Mouse (Mus musculus) CH12.LX (cell line): Measurements from ENCODE around the gene Rfx7. TPM values are rescaled to one million over a fixed set of nuclear protein-coding genes. Genes with fewer than 3 reads are reported as not detected.

Experiments used
- DNase-seq: peaks from one replicate; pipeline ENCODE4 v3.0.0-alpha.2; 2013; ENCODE audit errors: extremely low read depth
- H3K27ac ChIP-seq: 2 replicates; pipeline ENCODE4 v1.5.1; 2012; ENCODE audit warnings: low read depth, mild to moderate bottlenecking, control low read depth, moderate library complexity; ENCODE audit not compliant: insufficient read depth
- H3K27me3 ChIP-seq: replicated peaks from 2 replicates; pipeline ENCODE3; 2012; ENCODE audit warnings: inconsistent platforms
- H3K36me3 ChIP-seq, 2 experiments: replicated peaks in 1 of 2; 2 replicates each; pipeline versions ENCODE3 to v1.6.1; 2012; ENCODE audit warnings: inconsistent platforms in 1 of 2, low read length in 1 of 2, mild to moderate bottlenecking in 1 of 2, mixed read lengths in 1 of 2, moderate library complexity in 1 of 2; ENCODE audit not compliant: control insufficient read depth in 1 of 2, insufficient read depth in 1 of 2
- H3K4me1 ChIP-seq, 2 experiments: 2 replicates each; pipeline ENCODE4 v1.6.1; 2012; ENCODE audit warnings: inconsistent platforms in 1 of 2, moderate library complexity in 1 of 2; ENCODE audit not compliant: insufficient read depth in 2 of 2, control insufficient read depth in 1 of 2
- H3K4me2 ChIP-seq: 2 replicates; pipeline ENCODE4 v1.6.1; 2012; ENCODE audit warnings: low read depth, mild to moderate bottlenecking, control low read depth; ENCODE audit not compliant: poor library complexity, insufficient read depth, severe bottlenecking
- H3K4me3 ChIP-seq, 3 experiments: fragments of 150-350 bp in 1 of 3; sonication (generic) in 1 of 3; replicated peaks in 1 of 3; 2 replicates each; pipeline versions ENCODE3 to v1.5.1; 2011 to 2012; ENCODE audit warnings: low read depth in 2 of 3, low read length in 2 of 3, mild to moderate bottlenecking in 2 of 3, moderate library complexity in 2 of 3, control low read depth in 1 of 3, improper control_type of control experiment in 1 of 3, inconsistent platforms in 1 of 3, mixed read lengths in 1 of 3; ENCODE audit not compliant: poor library complexity in 1 of 3
- H3K79me2 ChIP-seq: replicated peaks from 2 replicates; pipeline ENCODE4 v1.6.1; 2012; ENCODE audit warnings: mild to moderate bottlenecking, moderate library complexity; ENCODE audit not compliant: control insufficient read depth, poor library complexity, insufficient read depth, severe bottlenecking; ENCODE audit errors: extremely low read depth
- H3K9ac ChIP-seq: 2 replicates; pipeline ENCODE4 v1.6.1; 2012; ENCODE audit warnings: low read depth, mild to moderate bottlenecking, control low read depth, moderate library complexity; ENCODE audit not compliant: insufficient read depth
- H3K9me3 ChIP-seq: replicated peaks from 2 replicates; pipeline ENCODE3; 2012; ENCODE audit warnings: low read length, inconsistent platforms, mixed read lengths
- CHD1 ChIP-seq: IDR thresholded peaks from 2 replicates; pipeline ENCODE4 v1.6.1; 2012; ENCODE audit warnings: low read depth, low read length, improper control_type of control experiment, inconsistent platforms
- CHD2 ChIP-seq: IDR thresholded peaks from 2 replicates; pipeline ENCODE4 v1.6.1; 2011; ENCODE audit warnings: low read length, improper control_type of control experiment
- E2F4 ChIP-seq: IDR thresholded peaks from 2 replicates; pipeline ENCODE4 v1.6.1; 2011; ENCODE audit warnings: low read depth, low read length, improper control_type of control experiment; ENCODE audit not compliant: insufficient replicate concordance
- ELF1 ChIP-seq: IDR thresholded peaks from 2 replicates; pipeline ENCODE4 v1.6.1; 2014; ENCODE audit warnings: low read depth, mild to moderate bottlenecking, inconsistent platforms, low read length, improper control_type of control experiment
- EP300 ChIP-seq: IDR thresholded peaks from 2 replicates; pipeline ENCODE4 v1.6.1; 2011; ENCODE audit warnings: low read length, improper control_type of control experiment
- HCFC1 ChIP-seq: IDR thresholded peaks from 2 replicates; pipeline ENCODE4 v1.6.1; 2012; ENCODE audit warnings: low read depth, mild to moderate bottlenecking, inconsistent platforms, low read length, improper control_type of control experiment
- IRF4 ChIP-seq: IDR thresholded peaks from 2 replicates; pipeline ENCODE4 v1.6.1; 2014; ENCODE audit warnings: low read depth, mild to moderate bottlenecking, inconsistent platforms, low read length, improper control_type of control experiment
- JUN ChIP-seq: IDR thresholded peaks from 2 replicates; pipeline ENCODE4 v1.6.1; 2011; ENCODE audit warnings: low read depth, mild to moderate bottlenecking, low read length, improper control_type of control experiment, moderate library complexity; ENCODE audit not compliant: insufficient read depth
- JUND ChIP-seq: conservative IDR thresholded peaks from 2 replicates; pipeline ENCODE4 v1.6.1; 2011; ENCODE audit warnings: low read depth, low read length, improper control_type of control experiment
- MAFK ChIP-seq: IDR thresholded peaks from 2 replicates; pipeline ENCODE4 v1.6.1; 2011; ENCODE audit warnings: low read length, improper control_type of control experiment; ENCODE audit not compliant: insufficient replicate concordance
- MAZ ChIP-seq: IDR thresholded peaks from 2 replicates; pipeline ENCODE4 v1.6.1; 2012; ENCODE audit warnings: low read depth, mild to moderate bottlenecking, inconsistent platforms, low read length, improper control_type of control experiment, moderate library complexity
- MXI1 ChIP-seq: IDR thresholded peaks from 2 replicates; pipeline ENCODE4 v1.6.1; 2011; ENCODE audit warnings: mild to moderate bottlenecking, low read depth, low read length, improper control_type of control experiment
- PAX5 ChIP-seq: IDR thresholded peaks from 2 replicates; pipeline ENCODE4 v1.6.1; 2012; ENCODE audit warnings: low read length, inconsistent platforms, mixed read lengths
- POLR2A ChIP-seq: IDR thresholded peaks from 2 replicates; pipeline ENCODE4 v1.6.1; 2011; ENCODE audit warnings: low read depth, mild to moderate bottlenecking, improper control_type of control experiment, low read length
- RCOR1 ChIP-seq: conservative IDR thresholded peaks from 2 replicates; pipeline ENCODE4 v1.6.1; 2012; ENCODE audit warnings: low read depth, mild to moderate bottlenecking, inconsistent platforms, low read length, improper control_type of control experiment
- SIN3A ChIP-seq: IDR thresholded peaks from 2 replicates; pipeline ENCODE4 v1.6.1; 2012; ENCODE audit warnings: low read length, improper control_type of control experiment, inconsistent platforms
- UBTF ChIP-seq: IDR thresholded peaks from 2 replicates; pipeline ENCODE4 v1.6.1; 2012; ENCODE audit warnings: low read depth, mild to moderate bottlenecking, inconsistent platforms, low read length, improper control_type of control experiment, moderate library complexity
- ZNF384 ChIP-seq: IDR thresholded peaks from 2 replicates; pipeline ENCODE4 v1.6.1; 2012; ENCODE audit warnings: low read depth, low read length, improper control_type of control experiment, inconsistent platforms
- dilution Hi-C: fragments of 300-500 bp; cut with MboI; formaldehyde crosslinking; loops from 2 replicates; pipeline ENCODE4 v1.14.3; 2020; ENCODE audit warnings: low sequenced_read_pairs; ENCODE audit not compliant: extremely low pct_unique_long_range_greater_than_20kb, extremely low pct_ligation_motif_present
- in situ Hi-C: fragments of 300-500 bp; cut with MboI; formaldehyde crosslinking; loops from 3 replicates; pipeline ENCODE4 v1.14.3; 2019; ENCODE audit warnings: low sequenced_read_pairs, low pct_ligation_motif_present, low pct_unique_long_range_greater_than_20kb, mixed read lengths
- polyA plus RNA-seq: library from polyadenylated mRNA; unstranded; fragments of >175 nt; gene quantifications from 2 replicates; pipeline ENCODE4 v1.2.1, GENCODE M21; 2012; ENCODE audit warnings: low read depth; ENCODE audit not compliant: insufficient read length
- total RNA-seq, 2 experiments: library from RNA; depleted of rRNA; stranded (reverse); fragments of 300-350 nt in 1 of 2; fragments of >200 nt in 1 of 2; gene quantifications; 2 replicates each; pipeline ENCODE4 v1.2.3; 2012 to 2014

Rfx7 gene
- total and polyA plus RNA-seq, 3 experiments, result 18.4 to 49.9 (median 27.3) TPM

- peak; percentile 61 for DNase-seq
- dilution Hi-C loops, result no loop called here
- Histone ChIP-seq H3K27ac (no peak overlapping the region), H3K9me3 (no peaks in the 10 kb centered on the region), H3K4me2 (peak overlapping the region; percentile 10; the same call in 1 of the 2 replicates), H3K27me3 (no peaks in the 10 kb centered on the region), H3K79me2 (peaks cover 40% of the 10 kb centered on the region), H3K36me3 (peaks cover 7 to 47% of the 10 kb centered on the region in 2 experiments), H3K4me3 (no peak overlapping the region), H3K4me1 (peaks cover 0 to 50% of the 10 kb centered on the region in 2 experiments; a peak in 3 of 4 replicates), H3K9ac (no peak overlapping the region)
- peak; percentile 81 for TF ChIP-seq JUND
- peak; percentile 67 for TF ChIP-seq EP300
- no peak for TF ChIP-seq MXI1
- peak; percentile 99 for TF ChIP-seq MAFK
- TF ChIP-seq IRF4, result peak; percentile 45; the same call in 1 of the 2 replicates
- TF ChIP-seq ELF1, result no peak
- TF ChIP-seq JUN, result peak; percentile 51; the same call in 1 of the 2 replicates
- TF ChIP-seq MAZ, result no peak
- in situ Hi-C loops, result no loop called here
These were observed 11.6 kb downstream of the Rfx7 start for GRCm38 (mm10) chr9:72543590-72543989.

GRCm38 (mm10) chr9:72558780-72559179 lies 26.7 kb downstream of the Rfx7 start:
- Histone ChIP-seq H3K36me3 (peaks cover 10 to 40% of the 10 kb centered on the region in 2 experiments), H3K9ac (no peak overlapping the region), H3K9me3 (no peaks in the 10 kb centered on the region), H3K27ac (no peak overlapping the region), H3K4me2 (no peak overlapping the region), H3K79me2 (peaks cover 36% of the 10 kb centered on the region), H3K27me3 (no peaks in the 10 kb centered on the region), H3K4me3 (no peak overlapping the region), H3K4me1 (peaks cover 2 to 5% of the 10 kb centered on the region in 2 experiments; a peak in 1 of 4 replicates)
- TF ChIP-seq E2F4 (no peak), ELF1 (no peak), SIN3A (no peak), PAX5 (no peak), MXI1 (no peak), UBTF (no peak), RCOR1 (no peak), ZNF384 (no peak), HCFC1 (no peak), CHD2 (no peak), POLR2A (no peak), CHD1 (no peak), JUND (no peak)
- no peak for DNase-seq
- in situ Hi-C loops, result no loop called here
- dilution Hi-C loops, result no loop called here
